ENCODE assay signal across 15 mouse cellular contexts in genomic region chr13:13677871-13678270, GRCm38 (mm10).
DNase-seq lines count a peak whose midpoint lies in the region; ATAC-seq lines count a peak whose summit lies in the region.
"Had no signal": no experiment of that assay in that cellular context is flagged by ENCODE, and none has a peak within 500 bp of the region (broad histone marks: within the 10 kb centered on the region; RNA-seq: fewer than 3 reads in every experiment).

No protein-coding gene starts in this region.

- peak; percentile 16 to 21 for DNase-seq in cerebellum, adult 18-20 months
- DNase-seq in cerebellum, postnatal 36 days = no peak
- peak; percentile 21 for DNase-seq in 416B (ENCODE audit: low read depth)
- DNase-seq in adrenal gland, postnatal 14 days = peak; percentile 67
- DNase-seq in gastrocnemius, postnatal 14 days = no peak
- DNase-seq in layer of hippocampus, postnatal 14 days (ENCODE audit: low spot score in 2 of 2) = no peak
- DNase-seq: gastrocnemius, adult 2 months; heart, adult 18-20 months; heart, postnatal 4 days; liver, embryonic 13.5 days; right cerebral cortex, adult 18-20 months; thymus, postnatal 25 days had no signal

- ATAC-seq in granulocyte monocyte progenitor cell, adult 5-6 weeks (replicated peaks; ENCODE audit: poor library complexity, severe bottlenecking) = peak; percentile 25; the same call in 1 of the 2 replicates
- ATAC-seq: hindbrain, embryonic 16.5 days; intestine, postnatal 0 days had no signal

- intact Hi-C loops in gastrocnemius, postnatal 14 days (cut with DNase I; ENCODE audit: low total_unique reads) = no loop called here

Comparison
In these comparisons a context has a peak if more than half of its experiments do, and no peak if none do; other contexts are left out.
1. DNase-seq: peak in cerebellum, adult 18-20 months (2 of 2), 416B (single experiment) and adrenal gland, postnatal 14 days (single experiment); none in cerebellum, postnatal 36 days (0 of 2), gastrocnemius, postnatal 14 days (single experiment) and layer of hippocampus, postnatal 14 days (0 of 2).